Mouse (Mus musculus): Measurements from ENCODE around the gene Apoc2.
"Not testable (repeated sequence)": the region's sequence is repeated elsewhere in the genome, so short reads cannot be mapped to it uniquely, and the experiment has no call there.

Apoc2 gene

GRCm38 (mm10) chr7:19698907-19699826, 21.4 kb upstream of the Apoc2 start, which contains the start of gene Apoe:
Gene Apoe, minus strand, starts transcription at chr7:19699188.
- peak in 1 of 2 experiments; percentile 46 for DNase-seq (ENCODE audit: low spot score in 2 of 2)

- no peak for DNase-seq (ENCODE audit: low spot score in 2 of 2)
Measured at GRCm38 (mm10) chr7:19697949-19698906, 20.5 kb upstream of the Apoc2 start.

DNA sequence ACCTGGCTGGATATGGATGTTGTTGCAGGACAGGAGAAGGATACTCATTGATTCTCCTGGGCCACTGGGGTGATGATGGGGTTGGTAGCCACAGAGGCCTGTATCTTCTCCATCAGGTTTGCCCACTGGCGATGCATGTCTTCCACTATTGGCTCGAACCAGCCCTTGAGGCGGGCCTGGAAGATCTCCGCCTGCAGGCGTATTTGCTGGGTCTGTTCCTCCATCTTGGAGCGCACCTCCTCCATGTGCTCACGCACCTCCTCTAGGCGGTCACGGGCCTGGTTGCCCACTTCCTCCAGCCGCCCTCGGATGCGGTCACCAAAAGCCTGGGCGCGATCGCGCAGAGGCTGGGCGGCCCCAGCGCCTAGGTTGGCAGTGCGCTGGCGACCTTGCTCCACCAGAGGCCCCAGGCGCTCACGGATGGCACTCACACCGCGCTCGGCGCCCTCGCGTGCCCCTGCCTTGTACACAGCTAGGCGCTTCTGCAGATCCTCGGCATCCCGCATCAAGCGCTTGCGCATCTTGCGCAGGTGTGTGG, 18.7 kb upstream of the Apoc2 start:
- DNase-seq (ENCODE audit: low spot score in 2 of 2) = no peak

- no peak for DNase-seq (ENCODE audit: low spot score in 2 of 2)
Measured at GRCm38 (mm10) chr7:19695881-19696280, 18.1 kb upstream of the Apoc2 start.

GRCm38 (mm10) chr7:19695213-19695594, 17.5 kb upstream of the Apoc2 start:
- DNase-seq (ENCODE audit: low spot score in 2 of 2) = no peak

- no peak for DNase-seq (ENCODE audit: low spot score in 2 of 2)
Measured at GRCm38 (mm10) chr7:19694336-19695212, 16.8 kb upstream of the Apoc2 start.

GRCm38 (mm10) chr7:19693421-19693820, 15.7 kb upstream of the Apoc2 start:
- DNase-seq (ENCODE audit: low spot score in 2 of 2) = no peak

DNA sequence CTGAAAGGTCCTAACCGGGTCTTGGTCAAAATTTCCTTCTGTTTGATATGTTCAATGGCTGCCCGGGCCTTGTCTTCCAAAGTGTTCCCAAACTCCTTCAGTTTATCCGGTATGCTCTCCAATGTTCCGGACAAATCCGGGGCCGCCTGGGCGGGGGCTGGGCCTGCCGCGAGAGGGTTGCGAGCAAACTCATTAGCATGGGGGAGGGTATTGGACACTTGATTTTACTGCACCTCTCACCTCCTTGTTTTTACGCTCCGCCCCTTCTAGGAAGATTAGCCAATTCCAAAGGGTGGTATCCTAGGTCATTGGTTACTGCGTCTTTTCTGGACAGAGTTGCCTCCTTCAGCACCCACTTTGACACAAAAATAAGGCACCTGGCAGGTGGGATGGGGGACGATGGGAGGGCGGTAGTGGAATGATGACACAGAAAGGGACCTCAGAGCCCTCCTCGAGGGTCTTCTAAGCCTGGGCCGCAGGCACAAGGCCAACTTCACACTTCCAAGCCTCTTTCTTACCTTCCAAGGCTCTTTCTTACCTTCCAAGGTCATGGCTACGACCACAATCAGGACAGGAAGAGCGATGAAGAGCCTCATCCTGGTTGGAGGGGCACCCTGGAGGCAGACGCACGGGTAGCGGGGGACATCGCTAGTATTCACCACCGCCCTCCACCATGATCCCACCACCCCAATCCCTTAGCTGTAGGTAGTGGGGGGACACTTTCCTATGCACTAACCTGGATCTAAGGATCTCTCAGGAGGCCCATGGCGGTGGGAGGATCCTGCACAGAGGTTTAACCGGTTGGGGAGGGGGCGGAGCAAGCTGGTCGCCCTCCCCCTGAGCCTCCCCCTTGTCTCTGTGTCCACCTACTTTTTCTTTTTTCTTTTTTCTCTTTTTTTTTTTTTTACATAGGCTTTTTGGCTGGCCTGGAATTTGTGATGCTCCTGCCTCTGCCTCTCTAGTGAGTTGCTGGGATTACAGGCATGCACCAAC, 14.4 kb upstream of the Apoc2 start, which contains the start of gene Apoc1:
Gene Apoc1 (minus strand): TSS at position 788 of the 993 bp plus-strand sequence.
- no peak for DNase-seq (ENCODE audit: low spot score in 2 of 2)

GRCm38 (mm10) chr7:19691434-19691833, 13.7 kb upstream of the Apoc2 start:
- DNase-seq (ENCODE audit: low spot score in 2 of 2) = no peak

GRCm38 (mm10) chr7:19690845-19691244, 13.1 kb upstream of the Apoc2 start:
- DNase-seq (ENCODE audit: low spot score in 2 of 2) = no peak

DNA sequence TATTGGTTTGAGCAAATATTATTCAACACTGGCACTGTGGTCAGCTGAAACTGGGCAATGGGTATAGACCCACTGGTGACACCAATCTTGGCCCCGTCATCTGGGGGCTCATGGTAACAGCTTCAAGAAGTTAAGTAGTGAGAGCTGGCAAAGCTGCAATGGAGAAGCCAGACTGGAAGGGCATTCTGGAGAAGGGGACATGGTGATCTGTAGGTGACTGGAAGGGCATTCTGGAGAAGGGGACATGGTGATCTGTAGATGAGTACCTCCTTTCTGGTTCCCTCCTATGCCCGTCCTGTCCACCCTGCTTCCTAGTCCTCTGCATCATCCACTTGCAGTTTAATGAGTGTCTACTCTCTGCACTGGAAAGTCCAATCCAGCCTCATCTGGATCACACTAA, 10.9 kb upstream of the Apoc2 start:
- no peak for DNase-seq (ENCODE audit: low spot score in 2 of 2)

DNA sequence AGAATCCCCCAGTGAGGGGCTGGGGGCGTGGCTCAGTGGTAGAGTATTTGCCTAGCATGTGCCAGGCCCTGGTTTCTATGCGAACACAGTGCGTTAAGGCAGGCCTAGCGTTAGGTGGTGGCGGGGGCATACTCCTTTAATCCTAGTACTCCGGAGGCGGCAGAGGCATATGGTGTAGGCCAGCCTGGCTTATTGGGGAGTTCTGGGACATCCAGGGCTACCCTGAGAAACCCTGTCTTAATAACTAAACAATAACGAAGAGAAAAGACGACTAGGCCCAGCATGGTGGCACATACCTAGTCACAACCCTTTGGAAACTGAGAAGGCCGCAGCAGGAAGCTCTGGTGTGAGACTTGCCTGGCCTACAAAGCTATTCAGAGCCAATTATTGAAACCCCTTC, 10.4 kb upstream of the Apoc2 start:
- no peak for DNase-seq (ENCODE audit: low spot score in 2 of 2)

DNA sequence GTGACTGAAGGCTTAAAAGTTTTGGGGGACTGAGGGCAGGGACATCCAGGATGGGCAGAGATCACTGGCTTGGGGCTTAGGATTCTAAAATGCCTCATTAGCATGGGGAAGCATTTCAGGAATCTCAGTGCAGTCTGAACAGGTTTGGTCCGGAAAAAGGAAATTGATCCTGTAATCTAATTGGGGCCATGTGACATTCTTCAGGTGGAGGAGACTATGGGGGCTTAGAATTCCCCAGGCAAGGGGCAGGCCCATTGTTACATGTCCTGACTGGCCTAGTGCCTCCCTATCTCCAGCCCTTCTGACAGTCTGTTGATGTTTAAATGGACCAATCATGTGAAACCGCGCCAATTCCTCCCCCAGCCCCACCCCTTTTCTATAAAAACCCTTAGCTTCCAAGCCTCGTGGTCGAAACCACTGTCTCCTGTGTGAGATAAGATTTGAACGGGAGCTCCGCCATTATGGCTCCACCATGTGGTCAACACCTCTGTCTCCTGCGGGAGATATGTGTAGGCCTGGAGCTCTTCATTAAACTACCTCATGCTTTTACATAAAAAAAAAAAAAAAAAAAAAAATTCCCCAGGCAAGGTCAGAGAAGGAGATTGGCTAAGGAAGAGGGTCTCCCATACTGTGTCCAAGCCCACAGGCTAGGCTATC, 9.3 kb upstream of the Apoc2 start:
- not testable (repeated sequence) for DNase-seq (ENCODE audit: low spot score in 2 of 2)

DNA sequence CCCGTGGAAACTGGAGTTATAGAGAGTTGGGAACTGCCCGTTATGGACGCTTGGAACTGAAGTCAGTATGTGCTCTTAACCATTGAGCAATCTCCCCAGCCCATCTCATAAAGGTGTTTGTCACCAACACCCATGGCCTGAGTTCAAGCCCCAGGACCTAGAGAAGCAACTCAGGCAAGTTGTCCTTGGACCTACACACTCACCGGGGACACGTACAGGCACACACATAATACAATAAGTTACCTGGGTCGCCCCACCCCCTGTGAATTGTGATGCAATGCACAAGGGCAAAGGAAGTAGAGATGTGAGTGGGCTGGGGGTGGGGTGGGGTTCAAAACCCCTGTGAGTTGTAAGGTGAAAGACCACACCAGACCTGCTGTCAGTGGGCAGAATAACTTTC, 8.8 kb upstream of the Apoc2 start:
- DNase-seq (ENCODE audit: low spot score in 2 of 2) = no peak

- no peak for DNase-seq (ENCODE audit: low spot score in 2 of 2)
Measured at GRCm38 (mm10) chr7:19685374-19685773, 7.6 kb upstream of the Apoc2 start.

DNA sequence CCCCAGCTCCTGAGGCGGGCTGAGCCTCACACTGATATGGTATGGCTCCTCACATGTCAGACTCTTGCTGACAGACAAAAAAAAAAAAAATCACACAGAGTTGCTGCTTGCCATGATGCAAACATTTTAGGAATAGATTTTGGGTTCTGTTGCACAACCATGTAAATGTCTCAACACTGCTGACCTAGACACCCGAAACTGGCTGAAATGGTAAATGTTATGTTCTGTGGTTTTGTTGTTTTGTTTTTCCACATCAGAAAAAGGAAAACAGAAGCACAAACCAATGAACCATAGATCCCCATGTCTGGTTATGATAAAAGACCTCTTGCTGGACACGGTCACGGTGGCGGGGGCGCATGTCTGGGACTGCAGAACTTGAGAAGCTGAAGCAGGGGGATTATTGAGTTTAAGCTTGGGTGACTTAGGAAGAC, 6.0 kb upstream of the Apoc2 start:
- no peak for DNase-seq (ENCODE audit: low spot score in 2 of 2)

DNA sequence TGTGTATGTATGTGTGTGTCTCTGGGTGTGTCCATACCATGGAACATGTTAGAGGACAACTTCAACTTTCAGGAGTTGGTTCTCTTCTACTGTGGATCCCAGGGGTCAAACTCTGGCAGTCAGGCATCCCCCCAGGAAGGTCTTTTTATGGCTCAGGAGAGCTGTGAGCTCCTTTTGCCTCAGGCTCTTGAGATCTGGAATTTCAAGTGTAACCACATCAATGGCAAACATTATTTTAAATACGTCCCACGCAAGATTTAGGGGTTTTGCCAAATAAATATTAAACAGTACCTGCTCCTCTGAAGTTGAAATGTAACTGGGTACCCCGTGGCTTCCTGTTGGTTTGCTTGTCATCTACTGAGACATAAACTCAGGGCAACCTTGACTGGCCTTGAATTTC, 5.2 kb upstream of the Apoc2 start:
- DNase-seq (ENCODE audit: low spot score in 2 of 2) = no peak

GRCm38 (mm10) chr7:19681202-19681694, 3.5 kb upstream of the Apoc2 start, which contains the start of the genes Gm44805 and Apoc4:
Gene Gm44805, minus strand, starts transcription at chr7:19681423.
Gene Apoc4, minus strand, starts transcription at chr7:19681479.
- no peak for DNase-seq (ENCODE audit: low spot score in 2 of 2)

- no peak for DNase-seq (ENCODE audit: low spot score in 2 of 2)
Measured at GRCm38 (mm10) chr7:19680702-19681101, 3.0 kb upstream of the Apoc2 start.
